Mouse (Mus musculus): ENCODE measurements at regions not wholly inside any gene's neighbourhood (a gene's known extent, or its start where the extent isn't known, plus 50 kb on each side); places are given as distances from the start of the nearest gene placed in this dataset.

DNA sequence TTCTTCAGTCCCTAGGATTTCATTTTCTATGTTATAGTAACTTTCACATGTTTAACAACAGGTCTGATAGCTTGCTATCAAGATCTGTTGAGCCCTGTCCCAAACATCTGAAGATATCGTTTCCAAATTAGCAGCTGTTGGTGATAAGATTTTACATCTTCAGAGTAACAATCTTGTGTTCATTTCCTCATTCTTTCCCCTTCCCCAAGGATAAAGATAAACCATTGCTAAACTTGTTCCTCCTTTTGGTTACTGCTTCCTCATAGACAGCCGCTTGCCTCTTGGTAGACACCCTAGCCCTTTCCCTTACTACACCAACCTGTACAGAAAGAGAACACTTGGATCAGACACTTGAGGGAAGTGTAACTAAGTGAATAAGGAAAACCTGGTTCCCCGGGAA is 58.6 kb downstream of the Kcnrg start:
- DNase-seq (ENCODE audit: low read depth): no peak

DNA sequence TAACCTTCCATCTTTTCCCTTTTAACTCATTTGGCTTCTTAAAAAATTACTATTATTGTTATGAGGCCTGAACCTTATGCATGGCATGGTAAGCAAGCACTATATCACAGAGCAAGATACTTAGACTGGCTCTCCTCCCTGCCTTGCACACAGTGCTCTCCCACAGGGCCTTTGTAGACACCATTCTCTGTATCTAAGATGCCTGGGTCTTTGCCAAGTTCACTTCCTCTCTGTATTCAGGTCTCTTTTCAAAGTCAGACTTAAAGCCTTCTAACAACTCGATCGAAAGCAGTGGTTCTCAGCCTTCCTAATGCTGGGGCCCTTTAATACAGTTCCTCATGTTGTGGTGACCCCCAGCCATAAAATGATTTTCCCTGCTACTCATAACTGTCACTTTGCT is 65.9 kb downstream of the Kcnrg start:
- DNase-seq (ENCODE audit: low read depth): no peak

DNA sequence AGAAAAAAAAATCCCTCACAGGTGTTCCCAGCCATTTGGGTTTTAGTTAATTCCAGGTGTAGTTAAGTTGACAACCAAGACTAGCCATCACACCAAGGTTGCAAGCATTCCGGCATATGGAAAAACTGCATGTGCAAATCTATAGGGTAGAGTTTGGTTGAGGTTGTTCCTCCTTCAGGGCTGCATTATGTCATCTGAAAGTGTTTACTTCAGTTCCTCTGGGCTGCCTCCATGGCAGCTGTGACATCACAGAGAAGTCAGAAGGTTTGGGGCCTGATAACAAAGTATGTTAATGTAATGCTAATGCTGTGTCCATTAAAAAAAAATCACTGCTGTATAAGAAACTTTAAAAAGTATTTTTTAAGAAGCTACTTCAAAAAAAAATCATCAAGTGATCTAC is 70.8 kb downstream of the Kcnrg start:
- no peak for DNase-seq (ENCODE audit: low read depth)

DNA sequence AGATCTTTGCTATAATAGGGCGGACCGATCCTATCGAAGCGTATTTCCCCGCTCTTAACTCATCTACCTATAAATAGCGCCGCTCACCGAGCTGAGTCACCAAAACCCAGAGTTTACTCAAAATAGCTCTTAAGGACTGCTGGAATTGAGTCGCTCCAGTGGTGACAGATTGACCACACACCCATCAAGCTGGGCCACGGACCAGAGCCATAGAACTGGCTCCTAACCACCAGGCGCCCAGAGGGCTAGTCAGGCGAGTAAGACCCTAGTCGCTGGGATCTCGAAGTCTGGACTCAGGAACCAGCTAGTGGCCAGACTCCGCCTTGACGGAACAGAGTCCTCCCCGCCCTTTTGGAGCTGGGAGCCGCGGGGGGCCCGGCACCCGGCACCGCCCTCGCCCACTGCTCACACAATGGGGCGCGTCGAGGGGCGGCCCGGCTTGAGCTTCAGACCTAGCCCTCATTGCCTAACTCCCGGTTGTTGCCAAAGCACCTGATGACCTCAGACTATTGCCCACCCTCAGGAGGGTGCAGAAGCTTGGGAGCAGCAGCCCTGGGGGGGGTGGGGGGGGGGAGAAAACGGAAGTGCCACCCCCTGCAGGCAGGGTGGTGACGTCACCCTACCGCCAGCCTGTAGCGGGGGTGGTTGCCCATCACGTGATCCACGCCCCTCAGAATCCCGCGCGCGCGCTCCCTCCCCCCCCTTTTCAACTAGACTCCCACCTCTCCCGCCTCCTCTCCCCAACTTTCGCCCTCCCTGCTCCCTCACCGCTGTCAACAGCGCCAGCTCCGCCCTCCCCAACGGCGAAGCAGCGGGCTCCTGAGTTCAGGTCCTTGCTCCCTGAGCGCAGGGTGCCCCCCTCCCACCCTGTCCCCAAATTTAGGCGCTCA is 73.8 kb downstream of the Kcnrg start:
- peak; percentile 87 for DNase-seq (ENCODE audit: low read depth)

DNA sequence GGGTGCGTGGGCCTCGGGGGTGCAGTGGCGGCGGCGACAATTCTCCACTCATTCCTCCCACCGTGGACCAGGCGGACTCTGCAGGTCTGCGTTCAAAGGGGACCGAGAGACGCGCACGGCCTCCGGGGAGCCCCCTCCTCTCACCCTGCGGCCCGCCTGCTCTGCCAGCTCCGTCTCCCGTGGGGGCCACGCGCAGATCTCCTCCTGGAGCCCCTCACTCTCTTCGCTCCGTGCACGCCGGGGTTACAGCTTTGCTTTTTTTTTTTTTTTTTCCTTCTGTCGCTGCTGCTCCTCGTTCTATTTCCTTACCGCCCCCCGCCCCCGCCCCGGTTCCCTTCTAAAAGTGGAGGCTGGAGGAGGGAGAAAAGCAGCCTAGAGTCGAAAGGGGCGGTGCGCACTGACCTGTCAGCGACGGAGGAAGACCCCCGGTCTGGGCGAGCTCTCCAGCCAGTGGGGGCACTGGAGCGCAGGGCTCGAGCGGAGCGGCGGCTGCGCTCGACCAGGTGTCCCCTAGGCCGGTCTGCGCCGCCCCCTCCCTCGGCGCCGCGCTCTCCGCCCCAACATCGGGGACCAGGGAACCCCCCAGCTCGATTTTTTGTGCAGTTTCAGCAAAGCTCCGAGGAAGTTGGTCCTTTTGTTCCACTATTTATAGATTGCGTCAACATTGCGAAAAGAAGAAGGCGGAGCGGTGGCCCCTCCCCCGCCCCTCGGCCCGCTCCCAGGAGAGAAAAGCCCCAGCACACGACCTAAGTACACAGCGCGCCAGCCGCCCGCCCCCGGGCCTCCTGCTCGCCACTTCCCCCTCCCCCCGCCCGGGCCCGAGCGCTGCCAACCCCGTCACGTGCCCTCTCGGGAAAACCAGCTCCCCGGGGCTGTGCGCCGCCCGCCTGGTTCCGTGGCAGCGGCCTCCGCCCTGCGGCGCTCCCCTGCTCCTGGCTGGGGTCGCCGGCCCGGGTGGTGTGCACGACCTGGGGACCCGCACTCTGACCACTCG is 74.7 kb downstream of the Kcnrg start:
- DNase-seq (ENCODE audit: low read depth): peak; percentile 85

DNA sequence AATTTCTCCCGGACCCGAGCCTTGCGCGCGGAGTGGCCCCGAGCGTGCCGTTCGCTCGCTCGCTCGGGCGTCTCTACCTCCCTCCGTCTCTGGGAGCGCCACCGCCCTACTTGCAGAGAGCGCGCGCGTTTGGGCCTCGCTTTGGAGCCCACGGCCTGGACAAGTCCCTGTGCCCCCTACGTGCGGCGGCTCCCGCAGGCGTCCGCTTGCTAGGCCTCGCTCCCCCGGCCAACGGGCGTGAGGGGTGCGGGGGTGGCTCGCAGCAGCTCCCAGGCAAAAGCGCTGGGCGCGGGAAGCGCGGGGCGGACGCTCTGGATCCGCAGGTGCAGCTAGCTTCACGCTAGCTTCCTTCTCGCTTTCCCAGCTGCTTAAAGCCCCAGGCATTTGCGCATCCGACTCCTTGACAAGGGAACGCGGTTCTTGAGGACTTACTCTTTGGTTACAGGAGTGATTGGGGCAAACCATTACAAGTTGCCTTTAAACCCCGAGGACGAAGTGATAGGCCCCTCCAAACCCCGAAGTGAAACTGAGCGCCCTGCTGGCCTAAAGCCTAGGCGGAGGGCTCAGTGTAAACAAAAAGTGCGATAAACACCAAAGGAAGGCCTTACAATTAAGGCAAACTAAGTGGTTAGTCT is 75.6 kb downstream of the Kcnrg start:
- no peak for DNase-seq (ENCODE audit: low read depth)

DNA sequence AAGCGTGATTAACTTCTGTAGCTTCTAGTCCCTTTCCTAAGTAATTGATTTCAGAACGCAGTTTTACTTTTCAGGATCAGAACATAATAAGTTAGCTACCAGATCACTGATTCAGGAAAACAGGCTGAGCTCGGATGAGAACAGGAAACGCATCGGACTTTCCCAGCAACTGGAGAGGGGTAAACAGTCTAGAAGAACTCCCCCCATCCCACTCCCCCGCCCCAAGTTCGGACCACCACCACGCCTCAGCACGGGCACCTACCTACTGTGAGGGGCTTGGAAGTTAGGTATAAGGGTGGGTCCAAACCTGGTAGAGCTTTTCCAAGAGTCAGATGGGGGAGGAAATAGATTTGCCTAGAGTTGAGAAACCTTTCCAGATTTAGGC is 76.1 kb downstream of the Kcnrg start:
- no peak for DNase-seq (ENCODE audit: low read depth)

DNA sequence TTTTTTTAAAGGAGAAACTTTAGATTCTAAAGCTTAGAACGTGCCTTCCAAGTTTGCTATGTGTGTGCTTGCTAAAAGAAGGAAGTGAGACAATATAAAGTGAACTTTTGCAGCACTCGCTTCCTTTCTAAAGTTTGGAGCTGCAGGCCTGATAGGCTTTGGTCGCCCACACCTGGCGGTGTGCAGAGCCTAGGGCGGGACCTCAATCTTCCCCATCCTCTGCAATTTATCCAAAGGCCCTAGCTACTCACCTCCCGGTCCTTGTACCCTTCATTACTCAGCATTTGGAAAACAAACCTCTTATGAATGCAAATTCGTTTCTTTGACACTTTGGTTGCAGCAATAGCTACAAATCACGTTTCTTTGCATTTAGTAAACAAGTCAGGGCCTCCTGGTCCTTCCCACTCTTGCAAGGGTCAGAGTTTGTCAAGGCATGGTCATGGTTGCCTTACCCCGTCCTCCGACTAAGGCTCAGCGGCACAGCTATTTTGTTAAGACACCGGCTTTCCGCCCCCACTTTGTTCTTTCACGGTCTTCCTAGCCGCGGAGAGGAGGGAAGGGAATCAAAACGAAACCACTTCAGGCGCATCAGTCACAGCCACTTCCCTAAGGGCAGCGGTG is 76.6 kb downstream of the Kcnrg start:
- no peak for DNase-seq (ENCODE audit: low read depth)

DNA sequence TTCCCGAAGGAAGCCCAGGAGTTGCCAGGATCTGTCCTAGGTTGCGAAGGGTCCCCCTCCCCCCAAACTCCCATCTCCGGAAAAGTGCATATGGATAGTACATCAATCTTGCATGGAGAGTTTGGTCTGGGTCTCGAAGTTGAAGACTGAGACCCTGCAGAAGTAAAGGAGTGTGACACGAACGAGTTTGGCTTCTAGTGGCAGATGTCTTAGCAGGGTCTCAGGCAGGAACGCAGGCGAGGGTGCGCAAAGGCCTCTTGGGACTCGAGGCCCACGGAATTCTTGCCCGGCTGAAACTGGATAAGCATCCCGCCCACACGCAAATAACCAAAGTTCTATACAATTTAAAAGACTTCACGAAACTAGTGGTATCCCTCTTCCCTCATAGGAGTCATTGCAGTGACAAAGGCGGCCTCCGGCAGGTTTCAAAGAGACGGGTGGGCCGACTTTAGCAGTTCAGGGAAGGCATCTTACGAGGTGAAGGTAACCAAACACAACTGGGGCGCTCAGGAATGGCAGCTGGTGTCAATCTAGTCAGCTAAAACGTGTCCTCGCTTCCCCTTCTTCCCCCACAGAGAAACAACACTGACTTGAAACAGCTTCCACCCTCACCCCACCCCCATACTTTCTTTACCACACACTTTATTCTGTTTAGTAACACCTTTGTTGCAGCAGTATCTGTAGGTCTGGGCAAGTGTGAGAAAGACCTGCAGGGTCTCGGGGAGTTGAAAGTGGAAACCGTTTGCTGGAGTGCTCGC is 77.4 kb downstream of the Kcnrg start:
- no peak for DNase-seq (ENCODE audit: low read depth)

DNA sequence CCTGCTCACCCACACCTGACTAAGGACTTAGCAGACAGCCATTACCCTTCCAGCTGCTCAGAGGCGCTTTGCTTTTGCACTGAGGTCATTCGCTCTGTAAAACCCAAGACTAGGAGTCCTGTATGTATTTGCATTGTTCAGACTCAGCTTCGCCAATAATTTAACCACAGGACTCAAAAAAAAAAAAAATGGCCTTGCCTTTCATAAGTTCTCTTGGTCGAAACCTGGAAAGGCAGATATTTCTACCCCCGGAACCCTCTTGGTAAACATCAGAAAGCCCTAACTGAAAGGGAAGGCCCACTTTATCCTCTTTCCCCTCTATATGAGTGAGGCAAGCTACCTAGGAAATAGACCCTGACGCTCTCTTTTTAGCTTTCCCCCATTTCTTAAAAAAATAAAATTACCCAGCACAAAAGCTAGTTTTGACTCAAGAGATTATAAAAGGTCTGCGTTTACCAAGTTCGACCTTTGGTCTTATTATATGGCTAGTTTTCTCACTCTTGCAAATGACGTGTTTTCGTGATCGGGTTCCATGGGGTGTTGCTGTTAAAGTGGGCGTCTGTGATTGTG is 78.1 kb downstream of the Kcnrg start:
- no peak for DNase-seq (ENCODE audit: low read depth)

DNA sequence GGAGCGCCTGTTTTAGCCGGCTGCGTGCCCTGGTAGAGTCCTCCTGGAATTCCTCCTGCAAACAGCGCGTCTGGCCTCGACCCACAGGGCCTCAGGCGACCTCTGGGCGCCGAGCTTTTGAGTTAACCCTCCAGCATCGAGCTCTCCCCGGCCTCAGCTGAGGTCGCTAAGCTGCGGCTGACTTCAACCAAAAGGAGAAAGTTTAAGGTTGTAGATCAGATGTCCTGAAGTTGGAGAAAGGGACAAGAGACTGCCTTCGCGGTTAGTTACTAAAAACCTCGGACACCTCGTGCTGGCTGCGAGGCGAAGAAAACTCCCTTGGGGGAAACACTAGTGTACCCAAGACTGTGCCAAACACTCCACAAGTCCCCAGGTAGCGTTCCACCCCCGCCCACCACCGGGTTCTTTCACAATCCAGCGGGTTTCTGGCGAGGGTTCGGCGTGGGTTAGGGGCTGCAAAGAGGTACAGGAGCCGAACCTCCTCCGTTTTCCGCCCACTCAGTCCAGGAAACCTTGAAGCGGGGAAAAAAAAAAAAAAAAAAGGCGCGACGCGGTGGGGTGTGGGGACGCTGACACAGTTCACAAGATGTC is 78.9 kb downstream of the Kcnrg start:
- no peak for DNase-seq (ENCODE audit: low read depth)

DNA sequence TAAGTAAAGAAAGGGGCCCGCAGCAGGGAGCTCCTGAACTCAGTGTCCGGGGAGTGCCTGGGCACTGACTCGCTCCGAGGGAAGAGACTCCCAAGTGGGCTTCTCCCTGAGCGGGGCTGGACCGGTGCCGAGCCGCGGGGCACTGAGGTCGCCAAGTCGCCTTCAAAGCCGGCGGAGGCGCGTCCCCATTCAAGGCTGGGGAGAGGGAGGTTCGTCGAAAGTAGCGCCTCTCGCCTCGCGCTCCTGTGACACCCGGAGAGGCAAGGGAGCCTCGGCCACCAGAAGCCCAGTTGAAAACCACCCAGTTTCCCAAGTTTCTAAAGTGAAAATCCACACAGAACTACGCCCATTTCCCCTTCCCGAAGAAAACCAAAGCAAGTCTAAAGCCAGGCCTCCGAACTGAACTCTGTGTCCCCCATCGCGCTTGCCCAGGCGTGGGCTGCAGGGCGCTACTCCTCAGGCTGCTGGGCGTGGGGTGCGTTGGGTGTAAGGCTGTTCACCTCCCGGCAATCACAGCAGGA is 79.6 kb downstream of the Kcnrg start:
- DNase-seq (ENCODE audit: low read depth): no peak

DNA sequence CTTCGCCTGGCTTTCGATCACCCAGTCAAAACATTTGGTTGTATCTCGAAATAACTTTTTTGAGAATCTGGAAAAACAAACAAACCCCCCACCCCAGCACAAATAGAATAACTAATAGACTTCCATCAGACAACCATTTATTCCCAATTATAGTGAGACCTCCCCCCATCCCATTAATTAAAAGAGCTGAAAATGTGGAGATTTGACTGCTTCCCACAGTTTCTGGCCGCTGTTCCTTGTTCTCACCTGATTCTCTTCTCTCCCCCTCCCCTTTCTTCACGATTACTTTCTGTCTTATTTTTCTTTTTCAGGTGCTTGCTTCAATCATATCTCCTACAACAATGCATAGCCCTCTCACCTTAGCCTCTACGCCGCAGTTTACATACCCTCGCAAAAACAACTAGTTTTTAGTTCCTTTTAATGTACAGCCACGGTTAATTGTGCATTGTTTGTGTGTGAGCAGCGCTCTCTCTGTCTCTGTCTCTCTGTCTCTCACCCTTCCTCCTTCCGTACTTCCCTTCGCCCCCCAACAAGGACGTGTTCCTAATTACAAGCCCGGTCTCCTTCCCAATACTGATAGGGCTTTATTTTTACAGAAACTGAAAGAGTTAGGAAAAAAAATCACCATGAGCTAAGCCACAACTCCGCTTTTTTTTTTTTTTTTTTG is 80.2 kb downstream of the Kcnrg start:
- no peak for DNase-seq (ENCODE audit: low read depth)

DNA sequence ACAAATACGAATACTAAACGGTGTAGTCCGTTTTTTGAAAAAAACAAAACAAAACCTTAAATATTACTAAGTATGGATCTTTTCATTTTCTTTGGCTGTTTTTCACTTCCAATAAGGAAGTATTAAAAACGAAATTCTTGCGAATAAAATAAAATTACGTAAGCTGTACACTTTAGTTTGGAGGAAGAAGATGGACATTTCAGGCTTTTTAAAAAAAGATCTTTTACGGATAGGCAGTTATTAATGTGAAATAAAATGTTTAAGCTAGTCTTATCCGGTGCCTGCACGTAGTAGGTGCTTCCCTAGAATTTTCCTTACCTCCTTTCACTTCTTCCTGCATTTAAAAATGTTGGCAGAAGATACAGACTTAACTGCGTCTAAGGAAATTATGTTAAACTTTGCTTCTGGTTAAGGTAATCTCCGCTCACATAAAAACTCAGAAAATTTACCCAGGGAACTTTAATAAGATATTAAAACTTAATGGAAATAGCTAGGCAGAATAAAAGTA is 80.8 kb downstream of the Kcnrg start:
- no peak for DNase-seq (ENCODE audit: low read depth)

DNA sequence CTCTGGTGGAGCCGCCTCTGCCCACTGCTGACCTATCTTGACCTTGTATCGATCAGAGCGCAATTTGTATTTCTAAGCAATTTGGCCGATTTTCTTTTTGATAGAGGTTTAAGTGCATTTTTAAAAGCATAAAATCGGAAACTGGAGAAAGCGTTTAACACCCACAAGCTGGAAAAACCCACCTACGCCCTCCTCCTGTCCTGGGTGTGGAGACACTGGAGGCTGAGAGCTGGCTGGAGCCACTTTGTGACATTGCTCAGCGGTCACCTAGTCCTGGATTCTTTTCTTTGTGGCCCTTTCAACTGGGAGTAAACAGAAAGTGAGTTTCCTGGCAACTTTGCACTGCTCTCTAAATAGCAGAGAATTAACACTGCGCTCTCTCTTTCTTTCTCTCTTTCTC is 81.4 kb downstream of the Kcnrg start:
- DNase-seq (ENCODE audit: low read depth): no peak

DNA sequence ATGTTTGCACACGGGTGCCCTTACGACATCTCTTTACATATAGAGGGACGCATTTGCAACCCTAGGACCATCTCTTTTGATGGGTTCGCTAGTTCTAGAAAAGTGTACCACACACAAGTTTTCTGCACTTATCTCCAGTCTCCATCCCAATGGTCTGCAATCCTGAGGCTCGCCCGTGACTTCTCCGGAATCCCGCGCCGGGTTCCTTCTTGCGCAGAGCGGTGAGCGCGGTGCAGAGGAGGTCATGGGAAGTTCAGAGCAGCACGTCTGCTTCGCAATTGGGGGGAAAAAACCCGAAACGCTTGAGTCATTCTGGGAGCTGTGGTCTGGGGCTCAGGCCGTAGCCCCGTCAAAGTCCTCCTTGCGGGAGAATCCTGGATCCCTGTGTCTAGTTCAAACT is 82.0 kb downstream of the Kcnrg start:
- DNase-seq (ENCODE audit: low read depth): no peak

DNA sequence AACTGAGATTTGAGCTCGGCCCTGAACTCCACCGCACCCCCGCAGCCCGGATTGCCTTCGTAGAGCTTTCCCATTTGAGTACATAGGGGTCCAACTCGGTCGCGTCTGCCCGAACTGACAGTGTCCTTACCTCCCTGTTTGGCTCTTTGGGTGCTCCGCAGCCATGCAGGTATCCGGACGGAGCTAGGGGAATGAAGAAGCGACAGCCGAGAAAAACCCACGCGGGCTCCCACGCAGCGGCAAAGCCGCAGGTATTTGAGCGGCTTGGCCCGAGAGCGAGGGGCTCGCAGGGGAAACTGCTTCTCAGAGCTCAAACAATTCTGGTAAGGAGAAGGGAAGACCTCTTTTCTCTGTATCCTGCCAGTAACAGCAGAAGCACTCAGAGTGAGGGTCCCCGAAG is 82.5 kb downstream of the Kcnrg start:
- DNase-seq (ENCODE audit: low read depth): no peak

DNA sequence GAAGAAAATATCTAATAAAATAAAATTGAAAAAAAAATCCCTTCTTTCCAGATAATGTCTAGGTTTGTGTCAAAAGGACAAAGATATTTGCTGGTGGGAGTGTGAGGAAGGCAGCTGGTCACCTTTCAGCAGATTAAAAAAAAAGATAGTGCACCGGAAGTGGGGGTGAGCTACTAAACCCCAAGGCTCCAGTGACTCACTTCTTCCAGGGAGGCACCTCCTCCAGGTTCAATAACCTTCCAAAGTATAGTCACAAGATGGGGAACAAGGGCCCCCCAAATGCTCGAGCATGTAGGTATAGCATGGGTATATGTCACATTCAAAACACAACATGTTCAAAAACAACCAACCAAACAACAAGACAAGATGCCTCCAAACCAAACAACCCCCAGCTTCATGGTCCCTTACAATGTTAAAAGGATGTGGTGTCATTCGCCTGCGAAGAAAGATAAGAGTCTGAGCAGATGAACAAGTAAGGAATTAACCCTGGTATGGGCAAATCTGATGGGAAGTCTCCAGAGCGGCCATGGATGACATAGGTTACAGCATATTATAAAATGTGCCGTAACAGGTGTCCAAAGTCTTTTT is 84.6 kb downstream of the Kcnrg start:
- DNase-seq (ENCODE audit: low read depth): no peak

DNA sequence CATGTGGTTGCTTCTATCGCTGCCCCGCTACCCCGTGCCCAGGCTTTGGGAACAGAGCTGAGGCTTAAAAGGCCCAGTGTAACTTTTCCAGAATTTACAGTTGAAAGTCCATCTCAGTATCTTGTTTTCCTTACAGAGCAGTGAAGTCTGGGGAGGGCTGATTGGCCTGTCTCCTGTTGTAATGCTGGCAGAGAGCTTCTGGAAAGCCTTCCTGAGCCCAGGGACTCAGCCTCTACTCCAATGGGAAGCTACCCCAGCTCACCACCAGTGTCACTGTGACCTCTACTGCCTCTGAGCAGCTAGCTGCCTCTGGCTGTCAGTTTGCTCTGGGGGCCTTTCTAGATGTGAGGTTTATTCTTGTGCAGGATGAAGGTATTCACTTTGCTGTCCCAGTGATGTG is 87.5 kb downstream of the Kcnrg start:
- DNase-seq (ENCODE audit: low read depth): no peak

Data from c-Kit-positive CD71-negative TER-119-negative erythroid progenitor cells, embryonic 14.5 days (primary cell).